Mouse (Mus musculus) CH12.LX (cell line): Measurements from ENCODE around the gene P4ha1.

Experiments
- CHD2 ChIP-seq: IDR thresholded peaks from 2 replicates; pipeline ENCODE4 v1.6.1; 2011; ENCODE audit warnings: low read length, improper control_type of control experiment
- CTCF ChIP-seq, 2 experiments: IDR thresholded peaks in 1 of 2; conservative IDR thresholded peaks in 1 of 2; 2 replicates each; pipeline ENCODE4 v1.5.1; 2011 to 2012; ENCODE audit warnings: low read depth in 2 of 2, low read length in 2 of 2, improper control_type of control experiment in 1 of 2, inconsistent platforms in 1 of 2, mild to moderate bottlenecking in 1 of 2, moderate library complexity in 1 of 2
- EP300 ChIP-seq: IDR thresholded peaks from 2 replicates; pipeline ENCODE4 v1.6.1; 2011; ENCODE audit warnings: low read length, improper control_type of control experiment
- ETS1 ChIP-seq: conservative IDR thresholded peaks from 2 replicates; pipeline ENCODE4 v1.6.1; 2012; ENCODE audit warnings: low read depth, mild to moderate bottlenecking, inconsistent platforms, low read length, improper control_type of control experiment, moderate library complexity
- JUND ChIP-seq: conservative IDR thresholded peaks from 2 replicates; pipeline ENCODE4 v1.6.1; 2011; ENCODE audit warnings: low read depth, low read length, improper control_type of control experiment
- KAT2A ChIP-seq: IDR thresholded peaks from 2 replicates; pipeline ENCODE4 v1.6.1; 2012; ENCODE audit warnings: low read length, improper control_type of control experiment, inconsistent platforms; ENCODE audit not compliant: insufficient replicate concordance
- MAFK ChIP-seq: IDR thresholded peaks from 2 replicates; pipeline ENCODE4 v1.6.1; 2011; ENCODE audit warnings: low read length, improper control_type of control experiment; ENCODE audit not compliant: insufficient replicate concordance
- MAX ChIP-seq: IDR thresholded peaks from 2 replicates; pipeline ENCODE4 v1.6.1; 2011; ENCODE audit warnings: low read length, improper control_type of control experiment
- NRF1 ChIP-seq: IDR thresholded peaks from 2 replicates; pipeline ENCODE4 v1.6.1; 2014; ENCODE audit warnings: low read depth, mild to moderate bottlenecking, inconsistent platforms, low read length, improper control_type of control experiment, moderate library complexity
- POLR2A ChIP-seq: IDR thresholded peaks from 2 replicates; pipeline ENCODE4 v1.6.1; 2011; ENCODE audit warnings: low read depth, mild to moderate bottlenecking, improper control_type of control experiment, low read length
- TBP ChIP-seq: conservative IDR thresholded peaks from 2 replicates; pipeline ENCODE4 v1.6.1; 2011; ENCODE audit warnings: low read depth, low read length, improper control_type of control experiment
- USF1 ChIP-seq: IDR thresholded peaks from 2 replicates; pipeline ENCODE4 v1.6.1; 2014; ENCODE audit warnings: low read depth, mild to moderate bottlenecking, inconsistent platforms, low read length, improper control_type of control experiment
- ZKSCAN1 ChIP-seq: IDR thresholded peaks from 2 replicates; pipeline ENCODE4 v1.6.1; 2012; ENCODE audit warnings: low read depth, inconsistent platforms, low read length, improper control_type of control experiment, borderline replicate concordance
- ZNF384 ChIP-seq: IDR thresholded peaks from 2 replicates; pipeline ENCODE4 v1.6.1; 2012; ENCODE audit warnings: low read depth, low read length, improper control_type of control experiment, inconsistent platforms

DNA sequence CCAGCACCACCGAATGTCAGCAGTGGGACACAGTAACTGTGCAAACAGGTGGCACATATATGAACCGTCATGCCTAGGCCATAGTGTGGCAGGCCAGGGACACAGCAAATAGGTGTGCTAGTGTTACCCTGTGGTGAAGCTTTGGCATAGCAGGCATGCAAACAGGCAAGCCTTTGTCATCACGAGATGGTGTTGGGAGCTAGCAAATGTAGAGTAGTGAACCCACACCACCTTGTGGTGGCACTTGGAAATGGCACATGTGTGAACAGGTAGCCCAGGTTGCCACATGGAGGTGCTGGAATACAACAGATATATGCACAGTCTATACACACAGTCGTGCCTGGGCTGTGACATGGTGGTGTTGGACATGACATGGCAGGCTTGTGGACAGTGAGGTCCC, 30.5 kb upstream of the P4ha1 start:
- TF ChIP-seq CTCF (conservative IDR thresholded peaks at IDR 0.05 in 1 of 2, IDR thresholded peaks at IDR 0.05 in 1 of 2; ENCODE audit: low read depth in 2 of 2, low read length in 2 of 2) = peak; percentile 85 to 99
- TF ChIP-seq TBP = no peak
- TF ChIP-seq EP300 = no peak
- no peak for TF ChIP-seq USF1
- TF ChIP-seq ZNF384 = no peak
- TF ChIP-seq JUND = no peak
- no peak for TF ChIP-seq KAT2A
- no peak for TF ChIP-seq NRF1
- TF ChIP-seq ETS1 = no peak
- no peak for TF ChIP-seq MAFK
- no peak for TF ChIP-seq POLR2A
- TF ChIP-seq ZKSCAN1 = no peak
- TF ChIP-seq MAX = peak; percentile 94
- TF ChIP-seq CHD2 = no peak
